Mouse (Mus musculus): ENCODE results near the gene Tmem184b. TPM values are rescaled to one million over a fixed set of nuclear protein-coding genes. Genes with fewer than 3 reads are reported as not detected.
A peak's percentile ranks its signal among the peaks of the same experiment; 100 is the strongest.

The Tmem184b gene
- polyA plus RNA-seq, 1 experiment from 2014 or later = 35.0 TPM

- Histone ChIP-seq H3K9me3 (no peaks in the 10 kb centered on the region), H3K36me3 (peaks cover 27% of the 10 kb centered on the region), H3K4me1 (replicated peaks) (peaks cover 26% of the 10 kb centered on the region), H3K27ac (no peak overlapping the region), H3K4me2 (replicated peaks) (peak overlapping the region; percentile 93), H3K4me3 (replicated peaks) (peak overlapping the region; percentile 47), H3K9ac (replicated peaks) (no peak overlapping the region), H3K27me3 (peaks cover 22% of the 10 kb centered on the region)
- WGBS = 35% methylated on average over 12 of the region's 12 CpGs
- peak; percentile 2; the same call in 1 of the 2 replicates for ATAC-seq
These were observed 45.2 kb downstream of the Tmem184b start for GRCm38 (mm10) chr15:79357974-79358690.

- peak; percentile 77 for ATAC-seq
- peaks cover 18% of the 10 kb centered on the region for H3K36me3 ChIP-seq
- no peaks in the 10 kb centered on the region for H3K9me3 ChIP-seq
- peak overlapping the region; percentile 47 for H3K4me3 ChIP-seq (replicated peaks)
- H3K27ac ChIP-seq = no peak overlapping the region; the same call in 1 of the 2 replicates
- WGBS = under 1% methylated on average over 69 of the region's 77 CpGs
- peak overlapping the region; percentile 65 for H3K9ac ChIP-seq (replicated peaks)
- H3K4me2 ChIP-seq (replicated peaks) = peak overlapping the region; percentile 93
- peaks cover 26% of the 10 kb centered on the region for H3K4me1 ChIP-seq (replicated peaks)
- H3K27me3 ChIP-seq = peaks cover 22% of the 10 kb centered on the region
These were observed 46.1 kb downstream of the Tmem184b start for GRCm38 (mm10) chr15:79357036-79357911.

GRCm38 (mm10) chr15:79356481-79356880 is 46.9 kb downstream of the Tmem184b start:
- Histone ChIP-seq H3K36me3 (peaks cover 10% of the 10 kb centered on the region), H3K9me3 (no peaks in the 10 kb centered on the region), H3K4me2 (replicated peaks) (peak overlapping the region; percentile 93), H3K4me3 (replicated peaks) (no peak overlapping the region), H3K9ac (replicated peaks) (no peak overlapping the region; the same call in 1 of the 2 replicates), H3K27me3 (peaks cover 22% of the 10 kb centered on the region), H3K27ac (no peak overlapping the region), H3K4me1 (replicated peaks) (peaks cover 26% of the 10 kb centered on the region)
- ATAC-seq = no peak
- WGBS = 79% methylated on average over 8 of the region's 8 CpGs

- Histone ChIP-seq H3K4me3 (replicated peaks) (no peak overlapping the region), H3K36me3 (no peaks in the 10 kb centered on the region), H3K27me3 (peaks cover 37% of the 10 kb centered on the region), H3K27ac (no peak overlapping the region), H3K4me1 (replicated peaks) (peaks cover 21% of the 10 kb centered on the region), H3K9ac (replicated peaks) (no peak overlapping the region), H3K4me2 (replicated peaks) (no peak overlapping the region), H3K9me3 (no peaks in the 10 kb centered on the region)
- no peak for ATAC-seq
- WGBS = 82% methylated on average over 4 of the region's 4 CpGs
These were observed 48.8 kb downstream of the Tmem184b start for GRCm38 (mm10) chr15:79354619-79355018.

- WGBS = 87% methylated on average over 5 of the region's 5 CpGs
- no peak for ATAC-seq
- Histone ChIP-seq H3K27me3 (peaks cover 44% of the 10 kb centered on the region), H3K4me1 (replicated peaks) (peaks cover 22% of the 10 kb centered on the region), H3K9me3 (no peaks in the 10 kb centered on the region), H3K9ac (replicated peaks) (no peak overlapping the region), H3K4me3 (replicated peaks) (no peak overlapping the region), H3K27ac (no peak overlapping the region), H3K4me2 (replicated peaks) (no peak overlapping the region), H3K36me3 (no peaks in the 10 kb centered on the region)
These were observed 49.6 kb downstream of the Tmem184b start for GRCm38 (mm10) chr15:79353690-79354305.

- no peak overlapping the region for H3K27ac ChIP-seq
- no peaks in the 10 kb centered on the region for H3K36me3 ChIP-seq
- WGBS = 81% methylated on average over 6 of the region's 6 CpGs
- no peak overlapping the region for H3K4me2 ChIP-seq (replicated peaks)
- no peaks in the 10 kb centered on the region for H3K9me3 ChIP-seq
- H3K4me1 ChIP-seq (replicated peaks) = peaks cover 25% of the 10 kb centered on the region
- H3K9ac ChIP-seq (replicated peaks) = no peak overlapping the region
- ATAC-seq = no peak
- peaks cover 49% of the 10 kb centered on the region for H3K27me3 ChIP-seq
- H3K4me3 ChIP-seq (replicated peaks) = no peak overlapping the region
These were observed 50.9 kb downstream of the Tmem184b start for GRCm38 (mm10) chr15:79352479-79352878.

GRCm38 (mm10) chr15:79351331-79351767 is 52.0 kb downstream of the Tmem184b start:
- H3K4me2 ChIP-seq (replicated peaks) = no peak overlapping the region
- peaks cover 42% of the 10 kb centered on the region for H3K27me3 ChIP-seq
- H3K27ac ChIP-seq = no peak overlapping the region
- no peaks in the 10 kb centered on the region for H3K36me3 ChIP-seq
- WGBS = 32% methylated on average over 15 of the region's 15 CpGs
- H3K4me1 ChIP-seq (replicated peaks) = peaks cover 14% of the 10 kb centered on the region
- H3K9ac ChIP-seq (replicated peaks) = no peak overlapping the region; the same call in 1 of the 2 replicates
- no peak overlapping the region for H3K4me3 ChIP-seq (replicated peaks)
- H3K9me3 ChIP-seq = no peaks in the 10 kb centered on the region
- no peak for ATAC-seq

- WGBS = 89% methylated on average over 4 of the region's 4 CpGs
- H3K4me3 ChIP-seq (replicated peaks) = no peak overlapping the region
- peaks cover 13% of the 10 kb centered on the region for H3K4me1 ChIP-seq (replicated peaks)
- H3K27ac ChIP-seq = no peak overlapping the region
- H3K36me3 ChIP-seq = no peaks in the 10 kb centered on the region
- H3K4me2 ChIP-seq (replicated peaks) = no peak overlapping the region
- peaks cover 42% of the 10 kb centered on the region for H3K27me3 ChIP-seq
- no peak overlapping the region for H3K9ac ChIP-seq (replicated peaks)
- ATAC-seq = no peak
- H3K9me3 ChIP-seq = no peaks in the 10 kb centered on the region
These were observed 52.5 kb downstream of the Tmem184b start for GRCm38 (mm10) chr15:79350866-79351265.

- Histone ChIP-seq H3K4me2 (replicated peaks) (peak overlapping the region; percentile 96), H3K27me3 (peaks cover 34% of the 10 kb centered on the region), H3K4me1 (replicated peaks) (peaks cover 13% of the 10 kb centered on the region), H3K9me3 (no peaks in the 10 kb centered on the region), H3K9ac (replicated peaks) (peak overlapping the region; percentile 77), H3K4me3 (replicated peaks) (peak overlapping the region; percentile 78), H3K36me3 (no peaks in the 10 kb centered on the region), H3K27ac (no peak overlapping the region)
- ATAC-seq = peak; percentile 18; the same call in 1 of the 2 replicates
- 74% methylated on average over 8 of the region's 8 CpGs for WGBS
These were observed 54.7 kb downstream of the Tmem184b start for GRCm38 (mm10) chr15:79348651-79349050.

GRCm38 (mm10) chr15:79347845-79348506 is 55.4 kb downstream of the Tmem184b start:
- Histone ChIP-seq H3K4me2 (replicated peaks) (peak overlapping the region; percentile 96), H3K27ac (peak overlapping the region; percentile 79), H3K4me3 (replicated peaks) (peak overlapping the region; percentile 78), H3K27me3 (peaks cover 34% of the 10 kb centered on the region), H3K4me1 (replicated peaks) (peaks cover 13% of the 10 kb centered on the region), H3K9me3 (no peaks in the 10 kb centered on the region), H3K9ac (replicated peaks) (peak overlapping the region; percentile 77), H3K36me3 (no peaks in the 10 kb centered on the region)
- under 1% methylated on average over 46 of the region's 46 CpGs for WGBS
- peak; percentile 62 for ATAC-seq

GRCm38 (mm10) chr15:79347165-79347844 is 56.1 kb downstream of the Tmem184b start:
- H3K4me3 ChIP-seq (replicated peaks) = peak overlapping the region; percentile 78
- H3K9me3 ChIP-seq = no peaks in the 10 kb centered on the region
- peaks cover 34% of the 10 kb centered on the region for H3K27me3 ChIP-seq
- H3K9ac ChIP-seq (replicated peaks) = peak overlapping the region; percentile 77
- peaks cover 13% of the 10 kb centered on the region for H3K4me1 ChIP-seq (replicated peaks)
- no peaks in the 10 kb centered on the region for H3K36me3 ChIP-seq
- H3K27ac ChIP-seq = peak overlapping the region; percentile 79
- H3K4me2 ChIP-seq (replicated peaks) = peak overlapping the region; percentile 96
- peak; percentile 92 for ATAC-seq
- WGBS = under 1% methylated on average over 61 of the region's 61 CpGs

All from midbrain, embryonic 13.5 days (tissue).